Mouse (Mus musculus): ENCODE measurements around the gene Arf3.

Arf3 gene

DNA sequence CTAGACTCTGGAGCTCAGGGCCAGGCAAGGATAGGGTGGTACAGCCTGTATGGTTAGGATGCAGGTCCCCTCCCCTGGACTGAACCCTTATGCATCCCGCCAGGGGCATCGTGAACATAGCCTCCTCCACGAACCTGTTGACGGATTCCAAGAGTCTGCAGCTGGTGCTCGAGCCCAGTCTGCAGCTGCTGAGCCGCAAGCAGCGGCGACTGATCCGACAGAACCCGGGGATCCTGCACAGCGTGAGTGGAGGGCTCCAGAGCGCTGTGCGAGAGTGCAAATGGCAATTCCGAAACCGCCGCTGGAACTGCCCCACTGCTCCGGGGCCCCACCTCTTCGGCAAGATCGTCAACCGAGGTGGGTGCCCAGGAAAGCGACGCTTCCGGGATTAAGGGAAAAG lies 27.7 kb upstream of the Arf3 start:
- no peak for DNase-seq (ENCODE audit: low spot score)

DNA sequence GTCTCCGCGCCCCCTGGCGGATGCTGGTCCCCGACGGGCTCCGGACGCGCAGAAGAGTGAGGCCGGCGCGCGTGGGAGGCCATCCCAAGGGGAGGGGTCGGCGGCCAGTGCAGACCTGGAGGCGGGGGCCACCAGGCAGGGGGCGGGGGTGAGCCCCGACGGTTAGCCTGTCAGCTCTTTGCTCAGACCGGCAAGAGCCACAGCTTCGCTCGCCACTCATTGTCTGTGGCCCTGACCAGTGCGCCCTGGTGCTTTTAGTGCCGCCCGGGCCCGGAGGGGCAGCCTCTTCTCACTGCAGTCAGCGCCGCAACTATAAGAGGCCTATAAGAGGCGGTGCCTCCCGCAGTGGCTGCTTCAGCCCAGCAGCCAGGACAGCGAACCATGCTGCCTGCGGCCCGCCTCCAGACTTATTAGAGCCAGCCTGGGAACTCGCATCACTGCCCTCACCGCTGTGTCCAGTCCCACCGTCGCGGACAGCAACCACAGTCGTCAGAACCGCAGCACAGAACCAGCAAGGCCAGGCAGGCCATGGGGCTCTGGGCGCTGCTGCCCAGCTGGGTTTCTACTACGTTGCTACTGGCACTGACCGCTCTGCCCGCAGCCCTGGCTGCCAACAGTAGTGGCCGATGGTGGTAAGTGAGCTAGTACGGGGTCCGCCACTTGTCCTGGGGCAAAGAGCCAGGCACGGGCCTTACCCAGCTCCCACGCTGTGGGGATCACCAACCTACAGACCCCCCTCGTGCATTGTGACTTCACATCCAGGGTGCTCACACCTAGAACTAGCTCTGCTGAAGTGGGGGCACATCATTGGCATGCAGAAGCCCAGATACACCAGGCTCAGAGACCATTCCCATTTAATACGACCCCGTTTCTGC lies 26.9 kb upstream of the Arf3 start, which contains the start of gene Wnt1:
Gene Wnt1, plus strand, starts transcription at position 197 of the 875 bp plus-strand sequence.
- DNase-seq (ENCODE audit: low spot score), result no peak

DNA sequence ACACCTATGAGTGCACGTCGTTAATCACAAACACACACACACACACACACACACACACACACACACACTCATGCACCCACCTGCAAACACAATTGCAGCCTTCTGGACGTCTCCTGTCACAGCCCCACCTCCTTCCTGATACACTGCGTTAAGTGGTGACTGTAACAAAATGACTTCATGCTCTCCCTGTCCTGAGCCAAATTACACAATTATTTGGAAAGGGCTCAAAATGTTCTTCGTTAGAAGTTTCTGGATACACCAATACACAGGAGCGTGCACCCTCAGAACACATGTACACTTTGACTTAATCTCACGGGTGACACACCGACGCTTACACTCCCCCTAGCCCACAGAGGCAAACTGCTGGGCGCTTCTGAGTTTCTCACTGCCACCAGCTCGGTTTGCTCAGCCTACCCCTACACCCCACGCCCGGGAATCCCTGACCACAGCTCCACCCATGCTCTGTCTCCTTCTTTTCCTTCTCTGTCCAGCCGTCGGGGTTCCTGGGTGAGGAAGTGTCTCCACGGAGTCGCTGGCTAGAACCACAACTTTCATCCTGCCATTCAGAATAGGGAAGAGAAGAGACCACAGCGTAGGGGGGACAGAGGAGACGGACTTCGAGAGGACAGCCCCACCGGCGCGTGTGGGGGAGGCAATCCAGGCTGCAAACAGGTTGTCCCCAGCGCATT lies 26.1 kb upstream of the Arf3 start:
- DNase-seq (ENCODE audit: low spot score), result no peak

DNA sequence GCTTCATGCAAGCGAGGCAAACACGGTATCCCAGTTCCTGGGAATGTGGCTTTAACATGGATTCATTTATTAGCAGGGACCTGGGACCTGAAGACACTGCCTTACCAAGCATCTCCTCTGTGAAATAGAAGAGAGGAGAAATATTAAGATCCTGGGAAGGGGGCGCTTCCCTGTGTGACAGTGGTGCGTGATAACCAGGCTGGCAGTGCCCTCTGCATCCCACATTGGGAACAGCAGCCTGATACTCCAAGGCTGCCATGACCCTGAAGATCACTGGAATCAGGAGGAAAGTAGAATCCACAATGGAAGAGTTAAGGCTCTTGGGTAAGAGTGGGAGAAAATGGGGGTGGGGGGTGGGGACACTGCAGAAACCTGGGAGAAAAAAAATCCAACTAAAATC lies 24.9 kb upstream of the Arf3 start:
- DNase-seq (ENCODE audit: low spot score), result no peak

DNA sequence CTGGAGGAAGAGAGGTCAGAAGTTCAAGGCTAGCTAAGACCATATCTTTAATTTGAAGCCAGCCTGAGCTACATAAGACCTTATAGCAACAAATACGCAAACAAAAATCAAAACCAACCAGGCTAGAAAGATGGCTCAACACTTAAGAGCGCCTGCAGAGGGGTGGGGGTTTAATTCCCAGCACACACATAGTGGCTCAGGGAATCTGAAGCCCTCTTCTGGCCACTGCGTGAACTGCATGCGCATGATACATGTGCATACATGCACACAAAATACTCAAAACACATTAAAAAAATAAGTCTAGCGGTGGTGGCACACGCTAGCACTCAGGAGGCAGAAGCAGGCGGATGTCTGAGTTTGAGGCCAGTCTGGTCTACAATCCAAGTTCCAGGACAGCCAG lies 22.7 kb upstream of the Arf3 start:
- DNase-seq (ENCODE audit: low spot score), result no peak

DNA sequence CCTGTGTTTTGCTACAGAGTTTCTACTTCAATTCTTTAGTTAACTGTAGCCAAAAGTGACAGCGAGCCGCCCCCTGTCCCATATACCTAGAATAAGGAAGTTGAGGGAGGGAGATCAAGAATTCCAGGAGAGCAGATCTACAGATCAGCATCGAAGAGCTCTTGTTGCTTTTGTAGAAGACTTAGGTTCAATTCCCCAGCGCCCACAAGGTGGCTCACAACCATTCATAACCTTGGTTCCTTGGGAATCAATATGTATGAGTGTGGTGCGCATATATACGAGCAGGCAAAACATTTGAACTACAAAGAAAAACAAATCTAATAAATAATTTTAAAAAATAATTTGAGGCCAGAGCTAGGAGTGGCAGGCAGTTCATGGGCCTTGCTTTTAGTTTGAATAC lies 18.2 kb upstream of the Arf3 start:
- no peak for DNase-seq (ENCODE audit: low spot score)

DNA sequence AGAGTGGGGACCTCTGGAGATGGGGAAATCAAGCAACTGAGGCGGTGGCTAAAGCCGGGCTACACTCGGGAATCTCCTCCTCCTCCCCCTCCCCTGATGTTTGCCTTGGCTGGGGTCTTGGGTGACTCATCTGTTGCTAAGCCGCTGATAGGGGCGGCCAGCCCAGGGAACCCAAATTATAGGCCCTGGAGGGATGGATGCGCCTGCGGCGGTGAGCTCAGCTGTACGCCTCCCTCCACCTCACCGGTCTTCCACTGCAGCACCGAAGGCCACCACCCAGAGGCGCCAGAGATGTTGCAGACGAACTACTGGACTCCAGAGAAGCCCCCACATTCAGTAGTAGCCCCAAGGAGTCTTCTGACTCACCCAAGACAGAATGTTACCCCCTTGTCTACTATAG lies 17.6 kb upstream of the Arf3 start:
- DNase-seq (ENCODE audit: low spot score), result no peak

DNA sequence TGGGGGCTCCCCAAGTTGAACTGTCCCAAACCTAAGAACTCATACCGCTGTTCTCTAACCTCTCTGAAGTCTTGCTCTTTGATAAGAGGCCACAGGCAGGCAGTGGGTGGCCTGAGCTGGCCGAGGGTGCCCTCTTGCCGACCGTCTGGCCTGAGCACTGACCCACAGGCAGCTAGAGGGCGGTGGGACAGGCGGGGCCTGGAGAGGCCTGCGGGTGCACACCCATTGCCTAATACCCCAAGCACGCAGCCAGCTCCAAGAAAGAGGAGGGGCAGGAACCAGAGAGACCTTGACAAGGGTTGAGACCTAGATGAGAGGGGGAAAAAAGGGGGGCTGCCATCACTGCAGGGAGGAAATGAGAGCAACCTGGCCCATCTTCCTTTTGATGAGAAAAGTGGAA lies 17.1 kb upstream of the Arf3 start:
- DNase-seq (ENCODE audit: low spot score), result no peak

DNA sequence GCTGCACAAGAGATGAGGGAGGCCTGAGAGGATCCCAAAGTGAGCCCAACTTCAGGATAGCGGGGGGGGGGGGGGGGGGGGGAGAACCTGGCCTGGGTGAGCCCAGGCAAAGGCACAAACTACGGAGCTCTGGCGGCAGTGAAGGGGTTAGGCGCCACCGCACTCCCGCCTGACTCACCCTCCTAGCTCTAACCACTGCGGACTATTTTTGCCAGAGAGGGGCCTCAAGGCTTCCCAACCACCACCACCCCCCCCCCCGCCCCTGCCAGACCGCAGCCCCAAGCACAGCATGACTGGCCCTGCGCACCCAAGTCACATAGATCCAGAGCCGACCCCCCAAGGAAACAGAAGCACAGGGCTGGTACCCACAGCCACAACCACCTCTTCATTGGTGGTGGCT lies 15.8 kb upstream of the Arf3 start:
- DNase-seq (ENCODE audit: low spot score), result no peak

DNA sequence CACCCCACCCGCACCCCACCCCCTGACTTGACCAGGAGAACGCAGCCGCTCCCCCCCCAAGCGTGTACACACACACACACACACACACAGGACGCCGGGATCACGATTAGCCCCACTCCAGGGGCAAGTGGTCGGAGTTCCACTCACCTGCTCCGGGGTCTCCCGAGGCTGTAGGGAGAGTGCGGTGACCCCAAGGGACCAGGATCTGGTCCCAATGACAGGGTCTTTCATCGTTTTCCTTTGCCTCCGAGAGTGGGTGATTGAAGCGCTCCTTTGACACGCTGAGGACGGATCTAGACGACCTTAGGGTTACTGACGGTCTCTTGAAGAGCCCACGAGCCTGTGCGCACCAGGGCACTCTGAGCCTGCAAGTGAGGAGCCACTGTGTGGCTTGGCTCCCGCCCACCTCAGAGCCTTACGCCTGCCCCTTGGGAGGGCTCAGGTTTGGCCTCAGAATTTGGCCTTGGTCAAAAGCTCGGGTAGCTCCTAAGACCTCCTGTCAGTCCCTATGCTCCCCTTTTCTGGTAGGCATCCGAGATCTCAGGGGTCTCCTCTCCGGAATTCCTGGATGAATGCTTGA lies 15.3 kb upstream of the Arf3 start:
- no peak for DNase-seq (ENCODE audit: low spot score)

DNA sequence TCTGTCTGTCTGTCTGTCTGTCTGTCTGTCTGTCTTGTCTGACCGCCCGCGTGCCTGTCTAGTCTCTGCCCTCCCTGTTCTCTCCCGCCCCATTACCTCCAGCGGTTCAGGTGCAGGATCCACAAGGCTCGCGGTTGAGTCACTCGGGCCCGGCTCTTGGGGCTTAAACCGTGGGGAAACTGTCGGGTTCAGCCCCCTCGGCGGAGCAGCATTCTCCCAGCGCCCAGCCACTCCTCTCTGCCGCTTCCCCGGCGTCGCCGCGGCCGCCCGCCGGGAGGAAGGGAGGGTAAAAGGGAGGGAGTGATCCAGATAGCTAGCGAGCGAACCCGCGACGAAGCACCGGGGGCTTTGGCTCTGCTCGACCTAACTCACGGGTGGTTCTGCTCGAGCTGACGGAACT lies 14.7 kb upstream of the Arf3 start, which contains the start of gene Wnt10b:
Gene Wnt10b, minus strand, starts transcription at position 389 of the 400 bp plus-strand sequence.
- DNase-seq (ENCODE audit: low spot score), result no peak

DNA sequence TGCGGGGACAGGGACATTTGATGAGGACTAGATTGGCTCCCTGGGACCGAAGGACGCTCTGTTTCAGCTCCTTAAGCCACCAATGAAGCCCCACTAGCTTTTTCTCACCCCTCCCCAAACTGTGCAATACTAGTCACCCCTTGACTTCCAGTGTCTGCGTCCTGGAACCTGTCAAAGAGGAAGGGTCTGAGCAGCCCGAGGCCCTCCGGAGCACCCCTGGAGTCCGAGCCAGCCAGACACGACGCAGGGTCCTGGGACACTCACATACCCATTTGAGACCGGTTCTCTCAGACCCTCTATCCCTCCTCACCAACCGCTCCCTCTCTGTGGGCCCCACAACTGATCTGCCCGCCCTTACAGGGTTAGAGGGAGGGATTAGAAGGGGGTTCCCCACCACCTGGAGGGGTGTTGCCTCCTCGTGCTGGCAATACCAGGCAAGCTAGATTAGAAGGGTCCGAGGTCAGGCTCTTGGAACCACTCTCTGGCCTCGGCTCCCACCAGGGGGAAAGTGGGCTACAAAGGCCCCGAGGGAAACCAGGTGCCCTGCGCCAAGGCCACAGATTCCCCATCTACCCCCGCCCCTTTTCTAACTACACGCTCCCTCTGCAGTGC lies 14.1 kb upstream of the Arf3 start:
- no peak for DNase-seq (ENCODE audit: low spot score)

DNA sequence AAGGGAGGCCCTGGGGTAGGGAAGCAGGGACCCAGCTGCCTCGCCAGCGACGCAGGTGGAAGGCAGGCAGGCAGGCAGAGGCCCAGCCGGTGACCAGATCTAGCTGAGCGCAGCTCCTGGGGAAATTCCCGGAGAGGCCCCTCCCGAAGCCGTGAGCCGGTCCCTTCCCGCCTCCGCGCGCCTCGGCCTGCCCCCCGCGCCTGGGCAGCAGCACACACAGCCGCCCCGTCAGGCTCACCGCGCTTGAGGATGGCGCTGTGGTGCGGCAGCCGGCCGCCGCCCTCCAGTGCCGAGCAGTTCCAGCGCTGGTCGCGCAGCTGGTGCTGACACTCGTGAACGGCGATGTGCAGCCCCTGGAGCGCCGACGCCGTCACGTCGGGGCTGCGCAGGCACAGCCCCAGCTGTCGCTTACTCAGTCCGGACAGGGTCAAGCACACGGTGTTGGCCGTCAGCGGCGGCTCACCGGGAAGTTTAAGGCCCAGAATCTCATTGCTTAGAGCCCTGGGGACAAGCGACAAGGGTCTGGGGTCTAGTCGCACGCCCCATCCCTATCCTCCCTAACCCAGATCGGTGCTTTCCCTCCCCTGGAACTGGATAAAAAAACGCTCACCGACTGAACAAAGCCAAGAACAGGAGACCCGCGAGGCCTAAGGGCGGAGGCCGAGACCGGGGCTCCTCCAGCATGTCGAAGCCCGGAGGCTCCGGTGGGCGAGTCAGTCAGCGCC lies 13.4 kb upstream of the Arf3 start:
- no peak for DNase-seq (ENCODE audit: low spot score)

DNA sequence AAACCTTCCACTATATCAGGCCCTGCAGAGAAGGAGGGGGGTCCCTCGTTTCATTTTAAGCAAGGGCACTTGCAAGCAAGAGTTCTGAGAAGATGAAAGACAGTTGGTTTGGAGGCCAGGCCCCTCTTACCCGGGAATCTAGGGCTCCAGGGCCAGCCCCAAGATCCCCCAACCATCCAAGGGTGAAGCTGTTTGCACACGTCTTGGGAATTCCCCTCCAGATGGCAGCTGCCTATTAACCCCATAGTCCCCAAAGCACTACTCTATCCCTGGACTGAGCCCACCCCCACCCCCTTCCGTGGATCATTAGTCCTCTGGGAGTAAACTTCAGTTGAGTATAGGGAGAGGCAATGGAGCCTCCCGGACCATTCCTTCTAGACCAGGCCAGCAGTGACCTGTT lies 12.5 kb upstream of the Arf3 start:
- no peak for DNase-seq (ENCODE audit: low spot score)

DNA sequence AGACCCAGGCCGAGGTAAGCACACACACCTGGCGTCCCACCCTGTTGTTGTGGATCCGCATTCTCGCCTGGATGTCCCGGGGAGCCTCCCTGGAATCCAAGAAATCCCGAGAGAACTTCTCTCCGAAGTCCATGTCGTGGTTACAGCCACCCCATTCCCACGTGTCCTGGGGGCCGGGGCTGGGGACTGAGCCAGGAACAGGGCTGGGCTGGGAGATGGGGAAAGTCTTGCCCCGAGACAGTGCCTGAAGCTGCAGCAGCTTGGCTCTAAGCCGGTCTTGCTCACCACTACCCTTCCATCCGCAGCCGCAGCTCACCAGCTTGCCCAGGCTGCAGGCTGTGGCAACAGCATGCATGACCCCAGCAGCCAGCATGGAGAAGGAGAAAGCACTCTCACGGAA lies 11.1 kb upstream of the Arf3 start:
- DNase-seq (ENCODE audit: low spot score), result no peak

DNA sequence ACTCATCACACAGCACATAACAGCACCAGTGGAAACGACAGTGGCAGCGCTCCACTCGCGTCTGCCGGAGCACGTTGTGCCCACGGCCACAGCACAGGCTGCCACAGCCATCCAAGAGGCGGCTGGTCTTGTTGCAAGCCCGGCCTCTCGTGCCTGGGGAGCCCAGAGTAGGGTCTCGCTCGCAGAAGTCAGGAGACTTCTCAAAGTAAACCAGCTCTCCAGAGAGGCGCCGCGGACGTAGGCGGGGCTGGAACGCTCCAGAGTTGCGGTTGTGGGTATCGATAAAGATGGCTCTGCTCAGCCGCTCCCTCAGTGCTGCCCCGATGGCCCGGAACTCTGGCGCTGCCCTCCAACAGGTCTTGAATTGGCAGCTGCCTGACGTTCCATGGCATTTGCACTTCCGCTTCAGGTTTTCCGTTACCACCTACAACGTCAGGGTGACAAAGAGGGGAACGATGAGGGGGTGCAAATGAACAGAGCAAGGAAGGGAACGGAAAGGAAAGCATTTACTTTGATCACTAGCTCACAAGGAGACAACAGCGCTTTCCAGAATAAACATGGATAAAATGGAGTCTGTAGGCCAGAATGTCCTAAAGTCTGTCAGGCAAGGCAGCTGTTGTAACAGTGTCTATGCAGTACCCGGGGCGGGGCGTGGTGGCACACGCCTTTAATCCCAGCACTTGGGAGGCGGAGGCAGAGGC lies 9.6 kb upstream of the Arf3 start:
- no peak for DNase-seq (ENCODE audit: low spot score)

DNA sequence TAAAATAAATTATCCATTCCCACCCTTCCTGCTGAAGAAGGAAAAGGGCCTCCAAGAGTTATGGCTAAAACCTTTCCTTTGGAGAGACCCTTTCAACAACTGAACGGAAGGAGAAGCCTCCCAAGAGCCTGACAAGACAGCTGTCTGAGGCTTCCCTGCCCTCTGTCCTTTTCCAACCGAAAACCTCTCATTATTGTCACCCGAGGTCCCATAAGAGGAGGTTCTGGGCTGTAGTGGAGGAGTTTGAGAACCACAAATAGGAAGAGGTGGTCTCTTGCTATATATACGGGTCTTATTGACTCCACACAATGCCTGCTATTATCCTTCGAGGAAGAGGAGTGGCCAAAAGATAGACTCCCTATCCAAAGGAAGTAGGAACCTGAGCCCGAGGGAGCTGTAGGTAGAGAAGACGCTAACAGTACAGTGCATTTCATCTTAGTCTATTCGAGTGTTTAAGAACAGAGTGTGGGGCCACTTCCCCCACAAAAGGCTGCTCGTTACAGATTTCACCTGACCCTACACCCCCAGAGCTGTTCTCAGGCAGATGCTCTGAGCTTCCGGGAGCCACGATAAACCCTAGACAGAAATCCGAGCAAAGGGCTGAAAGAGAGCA lies 8.9 kb upstream of the Arf3 start:
- no peak for DNase-seq (ENCODE audit: low spot score)

DNA sequence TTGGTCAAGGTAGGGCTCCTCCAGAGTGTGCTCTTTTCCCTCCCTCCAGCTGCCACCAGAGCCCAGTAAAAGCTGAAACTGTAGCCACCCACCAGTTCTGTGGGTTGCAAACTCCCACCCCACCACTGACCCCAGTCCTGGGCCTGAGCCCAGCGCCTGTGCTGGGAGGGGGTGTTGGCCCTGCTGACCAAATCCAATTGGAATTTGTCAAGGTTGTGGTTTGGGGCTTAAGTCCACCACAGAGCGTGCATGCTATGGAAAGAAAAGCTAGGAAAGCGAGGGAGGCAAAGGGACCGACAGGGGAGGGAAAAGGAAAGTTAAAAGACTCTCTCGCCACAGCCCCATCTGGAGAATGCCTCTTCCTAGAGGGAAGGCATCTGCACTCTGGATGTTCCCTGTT lies 5.2 kb upstream of the Arf3 start:
- DNase-seq (ENCODE audit: low spot score), result no peak

DNA sequence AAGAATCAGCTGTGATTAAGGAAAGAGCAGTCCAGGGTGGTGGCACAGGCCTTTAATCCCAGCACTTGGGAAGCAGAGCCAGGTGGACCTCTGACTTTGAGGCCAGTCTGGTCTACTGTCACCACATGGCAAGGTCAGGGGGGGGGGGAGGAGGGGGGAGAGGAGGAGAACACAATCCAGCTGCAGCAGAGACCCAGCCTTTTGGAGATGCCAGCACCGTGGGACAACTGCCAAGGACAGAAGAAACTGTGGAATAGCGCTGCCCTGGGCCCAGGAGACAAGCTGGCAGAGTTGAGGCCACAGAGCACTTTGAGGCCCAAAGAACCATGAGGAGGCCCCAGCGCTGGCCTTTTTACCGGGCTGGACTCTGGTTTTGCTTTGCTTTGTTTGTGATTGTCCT lies 2.9 kb upstream of the Arf3 start:
- no peak for DNase-seq (ENCODE audit: low spot score)

DNA sequence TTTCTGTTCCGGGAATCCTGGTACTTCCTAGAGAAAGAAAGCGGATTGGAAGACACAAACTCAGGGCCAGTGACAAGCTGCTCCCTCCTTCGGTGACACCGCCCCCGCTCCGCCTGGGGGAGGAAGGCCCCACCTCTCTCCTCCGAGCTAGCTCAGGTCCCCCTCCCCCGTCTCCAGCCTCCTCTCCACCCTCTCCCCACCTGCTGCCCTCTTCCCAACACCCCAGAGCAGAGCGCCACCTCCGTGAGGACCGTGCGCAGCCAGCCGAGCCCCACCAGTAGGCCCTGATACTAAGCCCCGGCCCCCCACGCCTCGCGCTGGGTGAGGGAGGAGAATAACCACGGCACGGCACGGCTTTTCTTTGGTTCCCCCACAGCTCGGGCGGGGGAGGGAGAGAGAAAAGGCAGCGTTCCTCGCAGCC lies 803 bp downstream of the Arf3 start:
- peak; percentile 66 for DNase-seq (ENCODE audit: low spot score)

DNA sequence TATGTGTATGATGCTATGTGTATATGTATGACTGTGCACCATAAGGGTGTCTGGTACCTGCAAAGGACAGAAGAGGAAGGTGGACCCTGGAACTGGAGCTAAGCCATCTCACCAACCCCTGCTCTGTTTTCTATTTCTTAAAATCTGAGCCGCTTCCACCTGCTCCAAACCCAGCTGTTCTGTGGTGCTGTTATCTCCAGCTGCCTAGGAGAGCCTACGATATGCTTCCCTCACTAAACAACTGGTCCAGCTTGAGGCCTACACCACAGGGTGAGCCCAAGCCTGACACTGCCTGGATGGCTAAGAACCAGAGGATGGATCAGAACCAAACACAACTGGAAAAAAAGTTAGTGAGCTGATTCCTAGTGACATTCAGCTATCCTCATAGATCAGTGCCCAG lies 8.9 kb downstream of the Arf3 start:
- DNase-seq (ENCODE audit: low spot score), result no peak
